Mouse (Mus musculus): ENCODE measurements around the gene Oxnad1. TPM values are rescaled to one million over a fixed set of nuclear protein-coding genes. Genes with fewer than 3 reads are reported as not detected.

The Oxnad1 gene
- total and polyA plus RNA-seq, 3 experiments = 47.6 to 111 (median 77.7) TPM

GRCm38 (mm10) chr14:32056675-32057074, 28.5 kb upstream of the Oxnad1 start:
- in situ Hi-C loops (cut with MboI; ENCODE audit: low pct_ligation_motif_present, low pct_unique_long_range_greater_than_20kb, low sequenced_read_pairs) (no loop called here), dilution Hi-C loops (cut with MboI; ENCODE audit: extremely low pct_ligation_motif_present, extremely low pct_unique_long_range_greater_than_20kb, low sequenced_read_pairs) (no loop called here)
- Histone ChIP-seq H3K27me3 (replicated peaks) (no peaks in the 10 kb centered on the region), H3K4me3 (replicated peaks in 1 of 3; ENCODE audit: low read depth in 2 of 3, low read length in 2 of 3, poor library complexity in 1 of 3) (no peak overlapping the region), H3K4me2 (ENCODE audit: insufficient read depth, low read depth, poor library complexity, severe bottlenecking) (no peak overlapping the region), H3K27ac (ENCODE audit: insufficient read depth, low read depth) (no peak overlapping the region), H3K79me2 (replicated peaks; ENCODE audit: control insufficient read depth, extremely low read depth, insufficient read depth, poor library complexity, severe bottlenecking) (no peaks in the 10 kb centered on the region), H3K4me1 (ENCODE audit: control insufficient read depth in 1 of 2, insufficient read depth in 2 of 2) (peaks cover 3 to 4% of the 10 kb centered on the region in 2 experiments; a peak in 2 of 4 replicates), H3K9ac (ENCODE audit: insufficient read depth, low read depth) (no peak overlapping the region), H3K9me3 (replicated peaks; ENCODE audit: low read length) (peaks cover 3% of the 10 kb centered on the region), H3K36me3 (replicated peaks in 1 of 2; ENCODE audit: control insufficient read depth in 1 of 2, insufficient read depth in 1 of 2, low read length in 1 of 2) (no peaks in the 10 kb centered on the region)
- TF ChIP-seq CTCF (conservative IDR thresholded peaks at IDR 0.05 in 1 of 2, IDR thresholded peaks at IDR 0.05 in 1 of 2; ENCODE audit: low read depth in 2 of 2, low read length in 2 of 2) (peak; percentile 26 to 52; a peak in 3 of 4 replicates), BHLHE40 (IDR thresholded peaks at IDR 0.05; ENCODE audit: low read depth, low read length) (no peak), E2F4 (IDR thresholded peaks at IDR 0.05; ENCODE audit: insufficient replicate concordance, low read depth, low read length) (no peak), RAD21 (IDR thresholded peaks at IDR 0.05; ENCODE audit: low read depth, low read length) (peak; percentile 24), UBTF (IDR thresholded peaks at IDR 0.05; ENCODE audit: low read depth, low read length) (no peak), JUND (conservative IDR thresholded peaks at IDR 0.05; ENCODE audit: low read depth, low read length) (no peak)
- DNase-seq (ENCODE audit: extremely low read depth) = peak; percentile 24

- Histone ChIP-seq H3K9me3 (replicated peaks; ENCODE audit: low read length) (peaks cover 3% of the 10 kb centered on the region), H3K79me2 (replicated peaks; ENCODE audit: control insufficient read depth, extremely low read depth, insufficient read depth, poor library complexity, severe bottlenecking) (no peaks in the 10 kb centered on the region), H3K27me3 (replicated peaks) (no peaks in the 10 kb centered on the region), H3K4me1 (ENCODE audit: control insufficient read depth in 1 of 2, insufficient read depth in 2 of 2) (peaks cover 3 to 5% of the 10 kb centered on the region in 2 experiments; a peak in 2 of 4 replicates), H3K9ac (ENCODE audit: insufficient read depth, low read depth) (no peak overlapping the region), H3K4me3 (replicated peaks in 1 of 3; ENCODE audit: low read depth in 2 of 3, low read length in 2 of 3, poor library complexity in 1 of 3) (no peak overlapping the region), H3K4me2 (ENCODE audit: insufficient read depth, low read depth, poor library complexity, severe bottlenecking) (no peak overlapping the region), H3K27ac (ENCODE audit: insufficient read depth, low read depth) (no peak overlapping the region), H3K36me3 (replicated peaks in 1 of 2; ENCODE audit: control insufficient read depth in 1 of 2, insufficient read depth in 1 of 2, low read length in 1 of 2) (no peaks in the 10 kb centered on the region)
- in situ Hi-C loops (cut with MboI; ENCODE audit: low pct_ligation_motif_present, low pct_unique_long_range_greater_than_20kb, low sequenced_read_pairs) = no loop called here
- dilution Hi-C loops (cut with MboI; ENCODE audit: extremely low pct_ligation_motif_present, extremely low pct_unique_long_range_greater_than_20kb, low sequenced_read_pairs) = no loop called here
- DNase-seq (ENCODE audit: extremely low read depth) = no peak
- TF ChIP-seq NELFE (IDR thresholded peaks at IDR 0.05; ENCODE audit: low read depth, low read length) (no peak), ELF1 (IDR thresholded peaks at IDR 0.05; ENCODE audit: low read depth, low read length) (no peak)
Measured at GRCm38 (mm10) chr14:32057664-32058063, 27.5 kb upstream of the Oxnad1 start.

GRCm38 (mm10) chr14:32061398-32061797, 23.8 kb upstream of the Oxnad1 start:
- Histone ChIP-seq H3K4me3 (replicated peaks in 1 of 3; ENCODE audit: low read depth in 2 of 3, low read length in 2 of 3, poor library complexity in 1 of 3) (no peak overlapping the region), H3K4me2 (ENCODE audit: insufficient read depth, low read depth, poor library complexity, severe bottlenecking) (no peak overlapping the region), H3K9ac (ENCODE audit: insufficient read depth, low read depth) (no peak overlapping the region), H3K36me3 (replicated peaks in 1 of 2; ENCODE audit: control insufficient read depth in 1 of 2, insufficient read depth in 1 of 2, low read length in 1 of 2) (no peaks in the 10 kb centered on the region), H3K27me3 (replicated peaks) (no peaks in the 10 kb centered on the region), H3K9me3 (replicated peaks; ENCODE audit: low read length) (peaks cover 17% of the 10 kb centered on the region), H3K79me2 (replicated peaks; ENCODE audit: control insufficient read depth, extremely low read depth, insufficient read depth, poor library complexity, severe bottlenecking) (no peaks in the 10 kb centered on the region), H3K4me1 (ENCODE audit: control insufficient read depth in 1 of 2, insufficient read depth in 2 of 2) (peaks cover 3 to 5% of the 10 kb centered on the region in 2 experiments; a peak in 2 of 4 replicates), H3K27ac (ENCODE audit: insufficient read depth, low read depth) (no peak overlapping the region)
- dilution Hi-C loops (cut with MboI; ENCODE audit: extremely low pct_ligation_motif_present, extremely low pct_unique_long_range_greater_than_20kb, low sequenced_read_pairs) (no loop called here), in situ Hi-C loops (cut with MboI; ENCODE audit: low pct_ligation_motif_present, low pct_unique_long_range_greater_than_20kb, low sequenced_read_pairs) (no loop called here)
- no peak for TF ChIP-seq ZNF384 (IDR thresholded peaks at IDR 0.05; ENCODE audit: low read depth, low read length)
- peak; percentile 41; the same call in 1 of the 2 replicates for TF ChIP-seq USF2 (conservative IDR thresholded peaks at IDR 0.05; ENCODE audit: low read depth, low read length)
- TF ChIP-seq MAFK (IDR thresholded peaks at IDR 0.05; ENCODE audit: insufficient replicate concordance, low read length) = no peak
- peak; percentile 14; the same call in 1 of the 2 replicates for TF ChIP-seq USF1 (IDR thresholded peaks at IDR 0.05; ENCODE audit: low read depth, low read length)
- TF ChIP-seq KAT2A (IDR thresholded peaks at IDR 0.05; ENCODE audit: insufficient replicate concordance, low read length) = no peak
- DNase-seq (ENCODE audit: extremely low read depth) = no peak
